Mouse (Mus musculus): Measurements from ENCODE around the gene Fam129a. TPM values are rescaled to one million over a fixed set of nuclear protein-coding genes. Genes with fewer than 3 reads are reported as not detected.
"Not testable (repeated sequence)": the region's sequence is repeated elsewhere in the genome, so short reads cannot be mapped to it uniquely, and the experiment has no call there.

Fam129a gene
- polyA plus RNA-seq, 1 experiment: 22.4 TPM

DNA sequence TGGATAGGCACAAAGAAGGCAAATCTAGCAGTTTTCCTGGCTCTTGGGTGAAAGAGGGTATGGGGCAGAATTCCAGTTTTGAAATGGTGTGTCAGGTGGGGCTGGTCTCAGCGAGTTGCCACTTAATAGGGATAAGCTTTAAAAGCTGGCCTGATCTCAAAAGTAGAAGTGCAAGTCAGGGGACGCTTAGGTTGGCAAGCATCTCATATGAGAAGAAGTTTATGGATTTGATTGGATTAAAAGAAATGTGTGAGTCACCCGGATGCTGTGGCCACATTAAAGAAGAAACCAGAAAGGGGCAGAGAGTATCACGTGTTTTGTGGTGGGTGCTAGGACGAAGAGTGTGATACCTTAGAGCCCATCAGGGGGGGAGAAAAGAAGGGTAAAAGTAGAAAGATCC lies 114.0 kb downstream of the Fam129a start:
- no peak for DNase-seq
- WGBS: 66% methylated on average over 5 of the region's 5 CpGs
- TF ChIP-seq POLR2A (IDR thresholded peaks at IDR 0.05; ENCODE audit: borderline replicate concordance, extremely low read depth, low read depth, low read length) (no peak), CTCF (IDR thresholded peaks at IDR 0.05; ENCODE audit: insufficient read depth, low read length) (no peak)
- peaks cover 15% of the 10 kb centered on the region for H3K4me1 ChIP-seq (ENCODE audit: control insufficient read depth, insufficient read depth, low read length)
- no peak overlapping the region for H3K4me3 ChIP-seq (replicated peaks; ENCODE audit: extremely low read depth, low read depth, low read length)

DNA sequence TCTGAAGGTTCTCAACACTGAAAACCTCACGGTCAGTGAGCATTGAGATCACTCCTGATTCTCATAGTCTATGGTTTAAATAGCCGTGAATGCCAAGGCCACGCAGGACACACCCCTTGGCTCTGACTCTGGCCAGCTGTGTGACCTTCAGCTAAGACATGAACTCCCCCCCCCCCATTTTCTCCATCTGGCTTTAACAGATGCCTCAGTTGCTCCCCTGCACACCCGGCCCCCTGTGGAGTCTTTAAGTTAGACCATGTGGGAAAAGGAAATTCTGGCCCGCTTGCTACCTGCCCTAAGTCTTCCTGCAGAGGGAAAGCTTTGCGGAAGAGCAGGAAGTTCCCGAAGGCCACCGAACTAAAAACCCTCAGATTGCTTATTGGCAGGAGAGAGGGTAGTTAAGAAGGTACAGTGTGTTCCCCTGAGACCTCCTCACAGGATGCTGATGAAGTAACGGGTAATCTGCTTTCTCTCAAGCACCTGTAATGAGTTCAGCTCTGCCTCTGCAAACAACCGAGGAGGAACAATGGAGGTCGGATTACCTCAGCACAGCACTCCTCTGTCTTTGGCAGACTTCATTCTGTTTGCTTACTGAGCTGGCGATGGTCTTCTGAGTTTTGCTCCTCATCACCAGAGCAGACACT lies 114.8 kb downstream of the Fam129a start:
- DNase-seq: no peak
- WGBS: 29% methylated on average over 12 of the region's 12 CpGs

DNA sequence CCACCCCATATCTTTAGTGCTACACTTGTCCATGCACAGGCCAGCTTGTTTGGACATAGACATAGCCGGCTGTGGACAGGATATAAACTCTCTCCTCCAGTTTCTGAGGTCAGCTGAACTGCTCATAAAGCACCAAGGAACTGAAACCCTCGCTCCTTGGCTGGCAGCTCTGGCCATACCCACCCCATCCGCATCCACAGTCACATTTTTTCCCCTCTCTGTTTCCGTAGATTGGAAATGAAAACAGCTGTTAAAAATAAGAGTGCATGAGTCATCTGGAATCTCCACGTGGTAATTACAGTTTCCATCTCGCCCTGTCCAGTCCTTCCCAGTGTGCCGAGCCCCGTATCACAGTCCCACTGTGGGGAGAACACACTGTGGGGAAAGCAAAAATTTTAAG lies 115.7 kb downstream of the Fam129a start:
- TF ChIP-seq CTCF (IDR thresholded peaks at IDR 0.05; ENCODE audit: insufficient read depth, low read length) (no peak), POLR2A (IDR thresholded peaks at IDR 0.05; ENCODE audit: borderline replicate concordance, extremely low read depth, low read depth, low read length) (no peak)
- H3K4me1 ChIP-seq (ENCODE audit: control insufficient read depth, insufficient read depth, low read length): peaks cover 15% of the 10 kb centered on the region
- no peak overlapping the region for H3K4me3 ChIP-seq (replicated peaks; ENCODE audit: extremely low read depth, low read depth, low read length)
- DNase-seq: no peak
- 19% methylated on average over 8 of the region's 8 CpGs for WGBS

More for the DNA sequence above, 114.8 kb downstream of the Fam129a start:
- H3K4me3 ChIP-seq (replicated peaks; ENCODE audit: extremely low read depth, low read depth, low read length): no peak overlapping the region
- no peak for TF ChIP-seq POLR2A (IDR thresholded peaks at IDR 0.05; ENCODE audit: borderline replicate concordance, extremely low read depth, low read depth, low read length)
- no peak for TF ChIP-seq CTCF (IDR thresholded peaks at IDR 0.05; ENCODE audit: insufficient read depth, low read length)
- H3K4me1 ChIP-seq (ENCODE audit: control insufficient read depth, insufficient read depth, low read length): peaks cover 15% of the 10 kb centered on the region

DNA sequence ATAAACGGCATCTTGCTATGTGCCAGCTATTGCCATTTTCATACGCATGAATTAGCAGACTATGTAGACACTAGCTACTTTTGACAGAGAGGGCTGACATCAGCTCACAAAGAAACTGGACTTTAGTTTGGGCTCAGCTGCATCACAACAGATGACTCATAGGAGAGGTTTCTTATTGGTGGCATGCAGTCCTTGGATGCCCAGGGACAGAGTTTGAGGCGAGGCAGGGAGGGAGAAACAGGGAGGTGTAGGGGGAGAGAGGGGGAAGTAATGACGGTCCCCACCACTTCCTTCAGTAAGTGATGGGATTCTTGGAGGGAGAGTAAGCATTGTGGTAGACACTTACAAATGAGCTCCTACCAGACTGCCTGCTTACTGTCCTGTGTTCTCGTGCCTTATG lies 118.0 kb downstream of the Fam129a start:
- 59% methylated on average over 5 of the region's 5 CpGs for WGBS
- Histone ChIP-seq H3K4me3 (replicated peaks; ENCODE audit: extremely low read depth, low read depth, low read length) (no peak overlapping the region), H3K4me1 (ENCODE audit: control insufficient read depth, insufficient read depth, low read length) (peaks cover 17% of the 10 kb centered on the region)
- no peak for DNase-seq
- TF ChIP-seq POLR2A (IDR thresholded peaks at IDR 0.05; ENCODE audit: borderline replicate concordance, extremely low read depth, low read depth, low read length): no peak
- TF ChIP-seq CTCF (IDR thresholded peaks at IDR 0.05; ENCODE audit: insufficient read depth, low read length): no peak

DNA sequence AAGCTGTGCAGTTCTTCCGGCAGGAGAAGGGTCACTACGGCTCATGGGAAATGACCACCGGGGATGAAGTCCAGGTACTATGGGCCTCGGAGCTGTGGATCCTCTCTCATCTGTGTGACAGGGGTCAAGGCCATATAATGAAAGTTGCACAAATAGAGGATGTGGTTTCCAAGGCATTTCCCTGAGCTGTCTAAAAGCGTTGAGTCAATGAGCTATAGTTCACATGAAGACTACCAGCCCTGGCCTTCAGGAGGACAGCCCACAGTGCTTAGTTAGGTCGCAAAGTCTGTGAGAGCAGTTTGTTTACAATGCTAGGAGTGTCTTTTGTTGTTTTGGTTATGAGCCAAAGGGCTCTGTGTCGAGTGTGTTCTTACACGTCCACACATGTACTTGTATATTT lies 118.6 kb downstream of the Fam129a start:
- DNase-seq: no peak
- 30% methylated on average over 8 of the region's 8 CpGs for WGBS
- no peak overlapping the region for H3K4me3 ChIP-seq (replicated peaks; ENCODE audit: extremely low read depth, low read depth, low read length)
- H3K4me1 ChIP-seq (ENCODE audit: control insufficient read depth, insufficient read depth, low read length): peaks cover 17% of the 10 kb centered on the region
- no peak for TF ChIP-seq CTCF (IDR thresholded peaks at IDR 0.05; ENCODE audit: insufficient read depth, low read length)

DNA sequence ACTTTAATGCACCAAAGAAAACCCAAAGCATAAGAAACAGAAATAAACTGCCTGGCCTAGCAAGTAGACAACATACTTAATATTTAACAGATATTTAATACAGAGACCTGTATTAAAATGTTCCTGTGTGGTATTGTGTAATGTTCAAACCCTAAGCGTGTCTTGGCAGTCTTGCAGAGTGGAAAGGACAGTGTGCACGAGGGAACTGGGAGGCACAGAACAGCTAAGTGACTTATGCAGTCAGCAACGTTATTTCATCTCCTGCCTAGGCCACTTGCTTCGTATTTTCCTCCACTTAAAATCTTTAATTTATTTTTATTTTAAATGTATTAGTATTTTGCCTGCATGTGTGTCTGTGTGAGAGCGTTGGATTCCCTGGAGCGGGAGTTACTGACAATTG lies 119.1 kb downstream of the Fam129a start:
- no peak for TF ChIP-seq POLR2A (IDR thresholded peaks at IDR 0.05; ENCODE audit: borderline replicate concordance, extremely low read depth, low read depth, low read length)
- TF ChIP-seq CTCF (IDR thresholded peaks at IDR 0.05; ENCODE audit: insufficient read depth, low read length): no peak
- DNase-seq: no peak
- Histone ChIP-seq H3K4me1 (ENCODE audit: control insufficient read depth, insufficient read depth, low read length) (peaks cover 14% of the 10 kb centered on the region), H3K4me3 (replicated peaks; ENCODE audit: extremely low read depth, low read depth, low read length) (no peak overlapping the region)
- WGBS: 65% methylated on average over 6 of the region's 6 CpGs

DNA sequence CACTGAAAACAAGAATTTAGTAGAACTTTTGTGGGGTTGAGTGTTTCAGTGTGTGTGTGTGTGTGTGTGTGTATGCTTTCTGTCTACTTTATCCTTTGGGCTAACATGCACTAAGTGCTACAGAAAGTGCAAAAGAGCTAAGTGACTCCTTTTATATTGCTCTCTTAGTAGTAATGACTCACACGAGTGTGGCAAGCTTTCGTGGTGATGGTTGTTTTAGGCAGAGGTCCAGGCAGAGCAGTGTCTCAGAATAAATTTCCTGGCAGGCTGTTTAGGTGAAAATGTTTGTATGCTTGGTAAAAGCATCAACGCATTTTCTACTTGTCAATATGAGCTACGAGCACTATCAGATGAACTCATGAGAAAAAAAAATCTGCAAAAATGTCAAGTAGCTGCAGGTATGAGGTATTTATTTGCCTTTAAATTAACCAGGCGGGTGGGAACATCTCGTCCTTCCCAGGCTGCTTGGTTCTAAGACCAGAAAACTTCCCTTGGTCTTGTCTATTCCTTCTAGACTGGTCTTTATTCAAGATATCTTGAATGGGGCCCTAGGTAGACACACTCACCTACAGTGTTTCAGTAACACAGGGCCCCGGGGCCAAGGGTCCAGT lies 119.7 kb downstream of the Fam129a start:
- Histone ChIP-seq H3K4me1 (ENCODE audit: control insufficient read depth, insufficient read depth, low read length) (peaks cover 14% of the 10 kb centered on the region), H3K4me3 (replicated peaks; ENCODE audit: extremely low read depth, low read depth, low read length) (no peak overlapping the region)
- no peak for TF ChIP-seq CTCF (IDR thresholded peaks at IDR 0.05; ENCODE audit: insufficient read depth, low read length)
- TF ChIP-seq POLR2A (IDR thresholded peaks at IDR 0.05; ENCODE audit: borderline replicate concordance, extremely low read depth, low read depth, low read length): no peak
- WGBS: 49% methylated on average over 7 of the region's 7 CpGs
- no peak for DNase-seq

DNA sequence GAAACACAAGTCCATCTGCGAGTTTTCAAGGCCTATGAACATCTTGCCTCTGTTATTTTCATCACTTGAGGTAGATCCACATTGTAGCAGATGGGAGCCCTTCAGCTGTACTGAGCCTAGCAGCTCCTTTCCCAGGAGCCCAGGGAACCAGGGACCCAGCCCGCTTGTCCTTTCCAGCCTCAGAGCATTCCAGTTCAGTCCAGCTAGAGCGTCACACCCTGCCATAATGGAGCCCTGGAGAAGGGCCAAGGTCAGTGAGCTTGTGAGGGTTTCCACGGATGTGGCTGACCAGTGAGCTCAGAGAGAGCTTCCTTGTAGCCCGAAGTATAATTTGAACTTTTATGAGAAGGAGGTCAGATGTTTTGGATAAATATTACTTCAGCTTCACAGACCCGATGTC lies 121.9 kb downstream of the Fam129a start:
- not testable (repeated sequence) for DNase-seq; H3K4me3 ChIP-seq (replicated peaks; ENCODE audit: extremely low read depth, low read depth, low read length); H3K4me1 ChIP-seq (ENCODE audit: control insufficient read depth, insufficient read depth, low read length)
- WGBS: 26% methylated on average over 6 of the region's 6 CpGs

DNA sequence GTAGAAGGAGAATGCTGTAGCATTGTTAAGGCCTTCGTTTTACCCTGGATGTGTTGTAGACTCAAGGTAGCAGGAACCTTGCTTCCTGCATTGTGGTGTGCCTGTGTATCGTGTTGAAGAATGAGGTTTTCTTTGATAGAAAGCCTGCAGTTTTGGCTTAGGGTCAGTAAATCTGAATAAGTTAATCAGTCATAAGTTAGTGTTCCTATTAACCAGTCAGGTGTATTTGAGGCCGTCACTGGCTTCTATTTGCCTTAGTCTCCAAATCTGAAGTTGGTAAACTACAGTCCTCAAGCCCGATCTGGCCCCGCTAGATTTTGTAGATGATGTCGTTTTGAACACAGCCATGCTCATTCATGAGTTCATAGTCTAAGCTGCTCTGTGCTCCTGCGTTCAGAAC lies 125.8 kb downstream of the Fam129a start:
- no peak for DNase-seq
- 83% methylated on average over 7 of the region's 7 CpGs for WGBS
- TF ChIP-seq POLR2A (IDR thresholded peaks at IDR 0.05; ENCODE audit: borderline replicate concordance, extremely low read depth, low read depth, low read length): no peak
- TF ChIP-seq CTCF (IDR thresholded peaks at IDR 0.05; ENCODE audit: insufficient read depth, low read length): no peak
- Histone ChIP-seq H3K4me3 (replicated peaks; ENCODE audit: extremely low read depth, low read depth, low read length) (no peak overlapping the region), H3K4me1 (ENCODE audit: control insufficient read depth, insufficient read depth, low read length) (peaks cover 2% of the 10 kb centered on the region; the same call in 1 of the 2 replicates)

DNA sequence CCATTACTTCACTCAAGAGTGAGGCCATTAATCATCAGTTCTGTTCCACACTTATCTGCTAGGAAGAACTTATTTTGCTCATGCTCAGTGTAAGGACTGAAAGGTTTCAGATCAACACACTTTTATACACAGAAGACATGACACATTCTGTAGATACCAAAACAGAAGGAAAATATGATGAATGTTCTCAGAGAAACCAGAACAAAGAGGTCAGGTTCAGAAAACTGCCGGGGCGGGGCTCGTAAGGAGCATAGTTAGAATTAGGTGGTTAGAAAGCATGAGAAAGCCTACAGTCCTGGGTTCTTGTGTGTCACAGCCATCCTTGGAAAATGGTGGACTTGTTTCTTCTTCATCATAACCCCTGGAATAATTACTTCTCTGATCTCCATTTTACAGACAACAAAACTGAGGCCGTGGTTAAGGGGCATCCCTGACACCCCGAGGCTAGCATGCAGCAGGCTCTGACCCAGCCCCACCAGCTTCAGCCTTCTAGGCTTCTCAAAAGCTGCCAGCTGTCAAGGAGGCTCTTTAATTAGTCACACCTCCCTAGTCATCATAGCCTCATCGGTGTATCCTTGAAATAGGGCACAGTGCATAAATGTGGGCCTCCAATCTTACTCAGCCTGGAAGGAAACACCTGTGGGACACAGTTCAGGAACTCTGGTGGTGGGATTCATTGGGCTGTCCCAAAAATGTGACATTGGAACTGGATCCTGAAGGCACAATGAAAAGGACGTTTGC lies 127.1 kb downstream of the Fam129a start:
- 80% methylated on average over 7 of the region's 7 CpGs for WGBS
- Histone ChIP-seq H3K4me3 (replicated peaks; ENCODE audit: extremely low read depth, low read depth, low read length) (no peak overlapping the region), H3K4me1 (ENCODE audit: control insufficient read depth, insufficient read depth, low read length) (no peaks in the 10 kb centered on the region)
- TF ChIP-seq CTCF (IDR thresholded peaks at IDR 0.05; ENCODE audit: insufficient read depth, low read length): no peak
- no peak for TF ChIP-seq POLR2A (IDR thresholded peaks at IDR 0.05; ENCODE audit: borderline replicate concordance, extremely low read depth, low read depth, low read length)
- no peak for DNase-seq
